Mouse (Mus musculus) granulocyte monocyte progenitor cell, adult 5-6 weeks (primary cell): ENCODE measurements around the gene Osbp2. TPM values are rescaled to one million over a fixed set of nuclear protein-coding genes. Genes with fewer than 3 reads are reported as not detected.

ENCODE experiments used
- ATAC-seq: replicated peaks from 2 replicates; pipeline ENCODE4 v1.8.0; 2016; ENCODE audit warnings: mild to moderate bottlenecking, moderate TSS enrichment, inconsistent platforms; ENCODE audit not compliant: poor library complexity, severe bottlenecking
- total RNA-seq, 2 experiments: library from RNA; stranded (forward) in 1 of 2; stranded (reverse) in 1 of 2; fragments of 200-712, 200-1000 nt in 1 of 2; fragments of >200 nt in 1 of 2; fragmentation: Nextera tagmentation in 1 of 2; gene quantifications; 2 replicates each; pipeline ENCODE4 v1.2.3; 2014 to 2017

Osbp2 gene
- total RNA-seq, 2 experiments from 2014 or later, result 0.19 TPM; not detected in 1

- ATAC-seq, result no peak
These were observed 640 bp upstream of the Osbp2 start for GRCm38 (mm10) chr11:3864343-3864742.

- ATAC-seq, result no peak
These were observed 846 bp downstream of the Osbp2 start for GRCm38 (mm10) chr11:3862661-3863453.

GRCm38 (mm10) chr11:3860361-3860760, 3.3 kb downstream of the Osbp2 start:
- ATAC-seq, result no peak

GRCm38 (mm10) chr11:3859778-3860177, 3.9 kb downstream of the Osbp2 start:
- ATAC-seq, result no peak

- ATAC-seq, result no peak
These were observed 5.8 kb downstream of the Osbp2 start for GRCm38 (mm10) chr11:3857902-3858301.

GRCm38 (mm10) chr11:3855846-3856245, 7.9 kb downstream of the Osbp2 start:
- no peak for ATAC-seq

GRCm38 (mm10) chr11:3854156-3854555, 9.5 kb downstream of the Osbp2 start:
- ATAC-seq, result no peak

- ATAC-seq, result no peak
These were observed 10.1 kb downstream of the Osbp2 start for GRCm38 (mm10) chr11:3853481-3854034.

GRCm38 (mm10) chr11:3853031-3853430, 10.7 kb downstream of the Osbp2 start:
- ATAC-seq, result no peak

GRCm38 (mm10) chr11:3851872-3852271, 11.8 kb downstream of the Osbp2 start:
- ATAC-seq, result no peak

- no peak for ATAC-seq
These were observed 12.9 kb downstream of the Osbp2 start for GRCm38 (mm10) chr11:3850746-3851277.

- no peak for ATAC-seq
These were observed 13.4 kb downstream of the Osbp2 start for GRCm38 (mm10) chr11:3850315-3850614.

GRCm38 (mm10) chr11:3849469-3850314, 14.0 kb downstream of the Osbp2 start:
- peak; percentile 25; the same call in 1 of the 2 replicates for ATAC-seq

GRCm38 (mm10) chr11:3846351-3846750, 17.4 kb downstream of the Osbp2 start:
- ATAC-seq, result no peak

GRCm38 (mm10) chr11:3843943-3844734, 19.6 kb downstream of the Osbp2 start:
- no peak for ATAC-seq

GRCm38 (mm10) chr11:3835271-3835670, 28.4 kb downstream of the Osbp2 start:
- no peak for ATAC-seq

GRCm38 (mm10) chr11:3834421-3835098, 29.1 kb downstream of the Osbp2 start:
- peak; percentile 94 for ATAC-seq

- peak; percentile 21; the same call in 1 of the 2 replicates for ATAC-seq
These were observed 29.9 kb downstream of the Osbp2 start for GRCm38 (mm10) chr11:3833544-3834420.
